Mouse (Mus musculus) C2C12 (cell line): ENCODE measurements around the gene Barhl1.

Experiments used
- CEBPB ChIP-seq: IDR thresholded peaks from one replicate; pipeline ENCODE4 v1.6.1; 2011; ENCODE audit warnings: low read depth, mild to moderate bottlenecking, control low read depth, moderate library complexity
- CTCF ChIP-seq: IDR thresholded peaks from one replicate; pipeline ENCODE4 v1.5.1; 2011; ENCODE audit not compliant: control insufficient read depth, insufficient read depth, insufficient read length
- MAX ChIP-seq: IDR thresholded peaks from one replicate; pipeline ENCODE4 v1.6.1; 2011; ENCODE audit warnings: mild to moderate bottlenecking, control low read depth
- MYOD1 ChIP-seq: IDR thresholded peaks from one replicate; pipeline ENCODE4 v1.6.1; 2011; ENCODE audit warnings: low read depth; ENCODE audit not compliant: control insufficient read depth, insufficient read length
- USF1 ChIP-seq: IDR thresholded peaks from one replicate; pipeline ENCODE4 v1.6.1; 2011; ENCODE audit warnings: low read depth, mild to moderate bottlenecking, control low read depth, moderate library complexity

GRCm38 (mm10) chr2:28902291-28902690 is 14.2 kb downstream of the Barhl1 start:
- TF ChIP-seq CTCF = no peak
- no peak for TF ChIP-seq MAX
- TF ChIP-seq USF1 = no peak
- no peak for TF ChIP-seq MYOD1
- TF ChIP-seq CEBPB = no peak
